Comparison of ENCODE assay signal across 9 mouse cellular contexts in the genomic region with DNA sequence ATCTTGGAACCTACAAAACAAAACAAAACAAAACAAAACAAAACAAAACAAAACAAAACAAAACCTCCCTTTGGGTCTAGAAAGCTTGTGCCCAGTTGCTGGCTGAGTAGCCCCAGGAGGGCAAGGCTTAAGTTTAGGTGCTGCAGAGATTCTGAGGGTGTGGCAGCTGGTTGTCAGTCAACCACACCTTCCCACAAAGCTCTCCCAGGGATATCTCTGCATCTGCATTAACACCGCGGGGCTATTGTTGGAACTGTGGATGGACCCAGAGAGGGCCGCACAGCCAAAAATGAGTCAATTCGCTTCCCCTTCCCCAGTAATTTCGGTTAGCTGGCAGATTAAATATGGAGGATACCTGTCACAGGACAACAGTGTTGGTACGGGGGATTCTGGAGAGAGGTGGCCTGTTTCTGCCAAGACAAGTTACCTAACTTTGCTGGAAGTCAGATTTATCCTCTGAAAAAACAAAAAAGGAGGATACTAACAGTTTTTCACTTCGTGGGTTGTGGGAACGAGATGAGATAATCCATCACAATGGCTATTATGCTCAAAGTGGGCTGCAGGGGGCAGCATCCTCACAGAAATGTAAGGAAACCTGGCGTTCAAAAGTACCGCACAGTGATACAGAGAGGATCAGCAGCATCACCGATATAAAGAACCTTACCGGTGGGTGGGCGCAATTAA.
DNase-seq lines count a peak whose midpoint lies in the region; ATAC-seq and TF ChIP-seq lines count a peak whose summit lies in the region.
"Had no signal": no experiment of that assay in that cellular context is flagged by ENCODE, and none has a peak within 500 bp of the region (broad histone marks: within the 10 kb centered on the region; RNA-seq: fewer than 3 reads in every experiment).

No protein-coding gene starts in this region.

- H3K27ac ChIP-seq in ES-E14 (ENCODE audit: insufficient read depth, low read depth, low read length, poor library complexity, severe bottlenecking): no peak overlapping the region
- H3K27ac ChIP-seq in forebrain, embryonic 14.5 days (ENCODE audit: low read depth, low read length): no peak overlapping the region
- H3K27ac ChIP-seq in heart, embryonic 16.5 days (ENCODE audit: low read length): no peak overlapping the region
- H3K27ac ChIP-seq in liver, postnatal 0 days (ENCODE audit: low read depth): no peak overlapping the region
- H3K27ac ChIP-seq: liver, embryonic 13.5 days had no signal

- TF ChIP-seq CTCF in liver, postnatal 0 days (IDR thresholded peaks at IDR 0.05; ENCODE audit: low read depth): peak; percentile 79

- H3K27me3 ChIP-seq in forebrain, embryonic 14.5 days (replicated peaks; ENCODE audit: control insufficient read depth, insufficient read depth, low read length): no peaks in the 10 kb centered on the region
- no peaks in the 10 kb centered on the region for H3K27me3 ChIP-seq in heart, embryonic 16.5 days (ENCODE audit: control insufficient read depth, insufficient read depth, low read length)
- peaks cover 8% of the 10 kb centered on the region; the same call in 1 of the 2 replicates for H3K27me3 ChIP-seq in liver, postnatal 0 days (ENCODE audit: insufficient read depth, low read length)
- H3K27me3 ChIP-seq: liver, embryonic 13.5 days had no signal

- no peak for TF ChIP-seq EP300 in liver, postnatal 0 days (IDR thresholded peaks at IDR 0.05; ENCODE audit: low read depth)

- H3K9me3 ChIP-seq in ES-E14 (ENCODE audit: control insufficient read depth, insufficient read depth, low read depth, low read length): no peaks in the 10 kb centered on the region
- no peaks in the 10 kb centered on the region for H3K9me3 ChIP-seq in forebrain, embryonic 14.5 days (replicated peaks; ENCODE audit: control insufficient read depth, low read length)
- H3K9me3 ChIP-seq in heart, embryonic 16.5 days (replicated peaks; ENCODE audit: control insufficient read depth, low read length): no peaks in the 10 kb centered on the region
- H3K9me3 ChIP-seq in liver, postnatal 0 days (ENCODE audit: low read length): no peaks in the 10 kb centered on the region
- H3K9me3 ChIP-seq: liver, embryonic 13.5 days had no signal

- ATAC-seq in forebrain, embryonic 14.5 days: peak; percentile 88
- ATAC-seq in heart, embryonic 16.5 days (replicated peaks; ENCODE audit: extremely low read depth, insufficient read depth, low FRiP score): no peak
- ATAC-seq in liver, postnatal 0 days: no peak
- ATAC-seq in neutrophil, adult 5-6 weeks (ENCODE audit: extremely low read depth, insufficient number of reproducible peaks, low FRiP score, poor library complexity, severe bottlenecking): peak; percentile 56

- H3K36me3 ChIP-seq in ES-E14 (ENCODE audit: control insufficient read depth, insufficient read depth, low read length, poor library complexity, severe bottlenecking): no peaks in the 10 kb centered on the region
- H3K36me3 ChIP-seq in forebrain, embryonic 14.5 days (ENCODE audit: control insufficient read depth, insufficient read depth, low read length): no peaks in the 10 kb centered on the region
- H3K36me3 ChIP-seq in heart, embryonic 16.5 days (ENCODE audit: control insufficient read depth, insufficient read depth): no peaks in the 10 kb centered on the region
- H3K36me3 ChIP-seq in liver, postnatal 0 days (replicated peaks; ENCODE audit: insufficient read depth, low read length): no peaks in the 10 kb centered on the region
- H3K36me3 ChIP-seq: liver, embryonic 13.5 days had no signal

- no peak overlapping the region for H3K4me3 ChIP-seq in ES-E14 (ENCODE audit: insufficient read depth in 1 of 2, low read depth in 1 of 2, low read length in 2 of 2, poor library complexity in 1 of 2, severe bottlenecking in 1 of 2)
- H3K4me3 ChIP-seq in forebrain, embryonic 14.5 days (ENCODE audit: low read depth, low read length): no peak overlapping the region
- no peak overlapping the region for H3K4me3 ChIP-seq in heart, embryonic 16.5 days (ENCODE audit: low read length)
- H3K4me3 ChIP-seq in liver, postnatal 0 days (ENCODE audit: low read depth, low read length): no peak overlapping the region
- H3K4me3 ChIP-seq: liver, embryonic 13.5 days had no signal

- in situ Hi-C loops in ES-E14 (cut with MboI; ENCODE audit: low sequenced_read_pairs in 2 of 2, unreplicated experiment in 2 of 2): no loop called here

- 10% methylated on average over 13 of the region's 13 CpGs for WGBS in forebrain, embryonic 14.5 days
- 13% methylated on average over 13 of the region's 13 CpGs for WGBS in heart, embryonic 16.5 days
- 11% methylated on average over 13 of the region's 13 CpGs for WGBS in liver, postnatal 0 days (ENCODE audit: insufficient replicate concordance)

- H3K9ac ChIP-seq in ES-E14 (ENCODE audit: insufficient read depth, low read depth, low read length, poor library complexity, severe bottlenecking): no peak overlapping the region
- no peak overlapping the region for H3K9ac ChIP-seq in forebrain, embryonic 14.5 days (ENCODE audit: low read length)
- 0 out of 2 replicates have a peak overlapping the region, but pooled peaks have one; percentile 6 for H3K9ac ChIP-seq in heart, embryonic 16.5 days (ENCODE audit: low read length)
- no peak overlapping the region for H3K9ac ChIP-seq in liver, postnatal 0 days (replicated peaks)
- H3K9ac ChIP-seq: liver, embryonic 13.5 days had no signal

- peak overlapping the region; percentile 38; the same call in 1 of the 2 replicates for H3K4me2 ChIP-seq in forebrain, embryonic 14.5 days (ENCODE audit: low read length)
- peak overlapping the region; percentile 35; the same call in 1 of the 2 replicates for H3K4me2 ChIP-seq in heart, embryonic 16.5 days (ENCODE audit: low read depth, low read length)
- no peak overlapping the region for H3K4me2 ChIP-seq in liver, postnatal 0 days (ENCODE audit: low read depth, low read length)
- H3K4me2 ChIP-seq: liver, embryonic 13.5 days had no signal

- peaks cover 0 to 5% of the 10 kb centered on the region in 2 experiments; a peak in 1 of 4 replicates for H3K4me1 ChIP-seq in ES-E14 (ENCODE audit: control insufficient read depth in 2 of 2, insufficient read depth in 2 of 2, low read length in 2 of 2, poor library complexity in 1 of 2)
- H3K4me1 ChIP-seq in forebrain, embryonic 14.5 days (ENCODE audit: control insufficient read depth, insufficient read depth, low read length): peaks cover 5% of the 10 kb centered on the region; the same call in 1 of the 2 replicates
- H3K4me1 ChIP-seq in heart, embryonic 16.5 days (ENCODE audit: control insufficient read depth, insufficient read depth, low read length): no peaks in the 10 kb centered on the region; the same call in 1 of the 2 replicates
- no peaks in the 10 kb centered on the region for H3K4me1 ChIP-seq in liver, postnatal 0 days (ENCODE audit: insufficient read depth)
- H3K4me1 ChIP-seq: liver, embryonic 13.5 days had no signal

- peak; percentile 74 for DNase-seq in ES-E14 (ENCODE audit: low read depth, low spot score)
- peak; percentile 15 for DNase-seq in c-Kit-positive CD71-positive TER-119-positive erythroid progenitor cells, embryonic 14.5 days (ENCODE audit: low spot score)
- DNase-seq in forebrain, embryonic 14.5 days (ENCODE audit: low spot score): peak; percentile 95
- peak; percentile 75 to 92 for DNase-seq in kidney, postnatal 36 days
- peak; percentile 73 for DNase-seq in liver, postnatal 0 days
- DNase-seq in thymus, postnatal 25 days: peak; percentile 53
- DNase-seq: liver, embryonic 13.5 days had no signal

TF ChIP-seq in ES-E14, 5 proteins besides CTCF, POLR2A, EP300 and RAD21:
- peak; percentile 89 for TF ChIP-seq ZC3H11A (IDR thresholded peaks at IDR 0.05; ENCODE audit: borderline replicate concordance, low read depth, low read length)
- TF ChIP-seq CHD2 (IDR thresholded peaks at IDR 0.05; ENCODE audit: low read depth, low read length): no peak
- TF ChIP-seq HCFC1 (IDR thresholded peaks at IDR 0.05; ENCODE audit: borderline replicate concordance, insufficient read depth, low read length): no peak

Comparison
In these comparisons a context has a peak if more than half of its experiments do, and no peak if none do; other contexts are left out.
1. DNase-seq: peak in every context shown above with its lines; median percentile 95 in forebrain, embryonic 14.5 days; 84 in kidney, postnatal 36 days; 74 in ES-E14; 73 in liver, postnatal 0 days; 53 in thymus, postnatal 25 days; 15 in c-Kit-positive CD71-positive TER-119-positive erythroid progenitor cells, embryonic 14.5 days.
2. ATAC-seq: peak in forebrain, embryonic 14.5 days (single experiment) and neutrophil, adult 5-6 weeks (single experiment); none in heart, embryonic 16.5 days (single experiment) and liver, postnatal 0 days (single experiment).